Mouse (Mus musculus): ENCODE measurements around the gene Spc24. TPM values are rescaled to one million over a fixed set of nuclear protein-coding genes. Genes with fewer than 3 reads are reported as not detected.

Spc24 gene
- polyA plus RNA-seq (2012; rRNA removed), result 59.0 and 75.8 TPM in 2 replicates

GRCm38 (mm10) chr9:21760155-21761088, at the start of gene Spc24:
TSS of gene Spc24 (minus strand) at chr9:21760303.
- no peaks in the 10 kb centered on the region for H3K27me3 ChIP-seq (ENCODE audit: control insufficient read depth, insufficient read depth, low read length)
- under 1% methylated on average over 49 of the region's 54 CpGs for WGBS
- H3K27ac ChIP-seq (ENCODE audit: control insufficient read depth, insufficient read depth, low read length), result no peak within 1 kb of the TSS
- peaks cover 21% of the 10 kb centered on the region for H3K4me1 ChIP-seq (replicated peaks; ENCODE audit: control insufficient read depth, insufficient read depth, low read length)
- TF ChIP-seq CTCF (IDR thresholded peaks at IDR 0.05; ENCODE audit: borderline replicate concordance, control insufficient read depth, extremely low read depth, insufficient read depth, low read length, poor library complexity) (no peak), POLR2A (IDR thresholded peaks at IDR 0.05; ENCODE audit: control insufficient read depth, extremely low read depth, insufficient read depth, low read length, poor library complexity) (peak; percentile 59; the same call in 1 of the 2 replicates)
- DNase-seq, result peak; percentile 96
- H3K4me3 ChIP-seq (ENCODE audit: control insufficient read depth, insufficient read depth, low read length), result peak within 1 kb of the TSS; percentile 77
- H3K36me3 ChIP-seq (ENCODE audit: control insufficient read depth, insufficient read depth, low read length), result no peaks in the 10 kb centered on the region

DNA sequence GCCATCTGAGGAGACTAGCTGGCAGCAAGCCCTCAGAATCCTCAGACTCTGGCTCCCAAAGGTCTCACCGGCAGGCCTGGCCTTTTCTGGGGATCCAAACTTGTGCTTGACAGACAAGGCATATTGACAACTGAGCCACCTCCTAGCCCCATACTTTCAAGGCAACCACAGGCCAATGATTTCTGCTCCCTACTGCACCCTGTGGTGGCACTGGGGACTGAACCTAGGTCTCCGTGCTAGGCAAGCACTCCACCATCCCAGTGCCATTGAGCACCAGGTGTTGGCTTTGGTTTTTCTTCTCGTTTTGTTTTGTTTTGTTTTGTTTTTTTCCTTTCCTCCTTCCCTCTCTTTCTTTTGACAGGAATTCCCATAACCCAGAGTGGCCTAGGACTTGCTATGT, 48.5 kb upstream of the Spc24 start:
- WGBS, result 66% methylated on average over 3 of the region's 3 CpGs
- no peak overlapping the region for H3K4me3 ChIP-seq (ENCODE audit: control insufficient read depth, insufficient read depth, low read length)
- TF ChIP-seq CTCF (IDR thresholded peaks at IDR 0.05; ENCODE audit: borderline replicate concordance, control insufficient read depth, extremely low read depth, insufficient read depth, low read length, poor library complexity), result peak; percentile 34; the same call in 1 of the 2 replicates
- TF ChIP-seq POLR2A (IDR thresholded peaks at IDR 0.05; ENCODE audit: control insufficient read depth, extremely low read depth, insufficient read depth, low read length, poor library complexity), result no peak
- DNase-seq, result no peak
- 0 out of 2 replicates have a peak, but pooled peaks cover 4% of the 10 kb centered on the region for H3K4me1 ChIP-seq (replicated peaks; ENCODE audit: control insufficient read depth, insufficient read depth, low read length)
- H3K27me3 ChIP-seq (ENCODE audit: control insufficient read depth, insufficient read depth, low read length), result no peaks in the 10 kb centered on the region
- no peak overlapping the region for H3K27ac ChIP-seq (ENCODE audit: control insufficient read depth, insufficient read depth, low read length)
- no peaks in the 10 kb centered on the region for H3K36me3 ChIP-seq (ENCODE audit: control insufficient read depth, insufficient read depth, low read length)

- H3K27ac ChIP-seq (ENCODE audit: control insufficient read depth, insufficient read depth, low read length), result no peak overlapping the region
- no peaks in the 10 kb centered on the region for H3K27me3 ChIP-seq (ENCODE audit: control insufficient read depth, insufficient read depth, low read length)
- H3K36me3 ChIP-seq (ENCODE audit: control insufficient read depth, insufficient read depth, low read length), result no peaks in the 10 kb centered on the region
- TF ChIP-seq POLR2A (IDR thresholded peaks at IDR 0.05; ENCODE audit: control insufficient read depth, extremely low read depth, insufficient read depth, low read length, poor library complexity) (no peak), CTCF (IDR thresholded peaks at IDR 0.05; ENCODE audit: borderline replicate concordance, control insufficient read depth, extremely low read depth, insufficient read depth, low read length, poor library complexity) (no peak)
- H3K4me3 ChIP-seq (ENCODE audit: control insufficient read depth, insufficient read depth, low read length), result no peak overlapping the region
- WGBS, result 94% methylated on average over 11 of the region's 11 CpGs
- DNase-seq, result no peak
- 0 out of 2 replicates have a peak, but pooled peaks cover 4% of the 10 kb centered on the region for H3K4me1 ChIP-seq (replicated peaks; ENCODE audit: control insufficient read depth, insufficient read depth, low read length)
These were observed 46.9 kb upstream of the Spc24 start for GRCm38 (mm10) chr9:21806976-21807375.

DNA sequence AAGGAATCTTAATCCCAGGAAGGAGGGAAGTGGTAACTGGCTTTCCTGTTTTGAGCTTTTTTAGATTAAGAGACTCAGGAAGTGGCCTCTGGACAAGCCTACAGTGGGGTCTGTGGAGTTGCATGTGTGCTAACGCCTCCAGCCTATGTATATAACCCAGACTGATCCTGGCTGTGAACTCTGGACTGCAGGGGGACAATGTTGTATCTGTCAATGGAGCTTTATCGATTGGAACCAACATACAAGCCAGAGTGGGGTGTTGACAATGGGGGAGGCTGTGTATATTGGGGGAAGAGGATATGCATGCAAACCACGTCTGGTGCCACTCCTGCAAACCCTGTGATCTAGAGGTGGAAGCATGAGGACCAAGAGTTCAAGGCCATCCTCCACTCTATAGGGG, 46.3 kb upstream of the Spc24 start:
- Histone ChIP-seq H3K27me3 (ENCODE audit: control insufficient read depth, insufficient read depth, low read length) (no peaks in the 10 kb centered on the region), H3K4me1 (replicated peaks; ENCODE audit: control insufficient read depth, insufficient read depth, low read length) (0 out of 2 replicates have a peak, but pooled peaks cover 4% of the 10 kb centered on the region), H3K36me3 (ENCODE audit: control insufficient read depth, insufficient read depth, low read length) (no peaks in the 10 kb centered on the region), H3K27ac (ENCODE audit: control insufficient read depth, insufficient read depth, low read length) (no peak overlapping the region), H3K4me3 (ENCODE audit: control insufficient read depth, insufficient read depth, low read length) (no peak overlapping the region)
- TF ChIP-seq CTCF (IDR thresholded peaks at IDR 0.05; ENCODE audit: borderline replicate concordance, control insufficient read depth, extremely low read depth, insufficient read depth, low read length, poor library complexity) (no peak), POLR2A (IDR thresholded peaks at IDR 0.05; ENCODE audit: control insufficient read depth, extremely low read depth, insufficient read depth, low read length, poor library complexity) (no peak)
- WGBS, result 40% methylated on average over 3 of the region's 3 CpGs
- no peak for DNase-seq

DNA sequence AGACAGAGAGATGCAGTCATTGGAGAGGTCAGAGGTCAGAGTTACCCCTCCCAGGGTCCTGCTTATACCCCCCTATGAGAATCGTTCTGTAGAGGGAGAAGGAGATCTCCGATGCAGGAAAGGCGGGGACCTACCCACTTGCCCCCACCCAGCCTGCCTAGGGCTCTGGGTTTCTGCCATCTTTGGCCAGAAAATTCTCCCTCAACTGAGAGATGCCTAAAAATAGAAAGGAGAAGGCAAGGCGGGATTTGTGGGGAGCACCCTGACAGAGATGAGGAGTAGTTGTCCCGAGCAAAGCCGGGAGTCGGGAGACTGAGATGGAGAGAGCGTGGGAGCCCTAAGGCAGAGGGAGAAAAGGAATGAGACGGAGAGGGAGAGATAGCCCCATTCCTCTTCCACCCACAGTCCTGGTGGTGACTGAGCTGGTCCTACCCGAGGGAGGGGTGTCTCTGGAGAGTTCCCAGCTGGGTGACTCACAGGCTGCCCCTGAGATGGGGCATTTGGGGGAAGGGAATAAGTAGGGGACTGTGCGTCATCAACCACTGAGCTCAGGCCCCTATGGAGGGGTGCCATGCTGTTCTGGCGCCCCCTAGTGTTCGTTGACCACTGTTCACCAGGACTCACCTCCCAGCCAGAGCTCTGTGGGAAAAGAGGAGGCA, 44.0 kb upstream of the Spc24 start:
- Histone ChIP-seq H3K27me3 (ENCODE audit: control insufficient read depth, insufficient read depth, low read length) (no peaks in the 10 kb centered on the region), H3K27ac (ENCODE audit: control insufficient read depth, insufficient read depth, low read length) (no peak overlapping the region), H3K36me3 (ENCODE audit: control insufficient read depth, insufficient read depth, low read length) (no peaks in the 10 kb centered on the region), H3K4me1 (replicated peaks; ENCODE audit: control insufficient read depth, insufficient read depth, low read length) (0 out of 2 replicates have a peak, but pooled peaks cover 4% of the 10 kb centered on the region), H3K4me3 (ENCODE audit: control insufficient read depth, insufficient read depth, low read length) (no peak overlapping the region)
- DNase-seq, result peak; percentile 73
- peak; percentile 81; the same call in 1 of the 2 replicates for TF ChIP-seq CTCF (IDR thresholded peaks at IDR 0.05; ENCODE audit: borderline replicate concordance, control insufficient read depth, extremely low read depth, insufficient read depth, low read length, poor library complexity)
- TF ChIP-seq POLR2A (IDR thresholded peaks at IDR 0.05; ENCODE audit: control insufficient read depth, extremely low read depth, insufficient read depth, low read length, poor library complexity), result no peak
- 46% methylated on average over 13 of the region's 13 CpGs for WGBS

GRCm38 (mm10) chr9:21801591-21801990, 41.5 kb upstream of the Spc24 start:
- peaks cover 14% of the 10 kb centered on the region for H3K4me1 ChIP-seq (replicated peaks; ENCODE audit: control insufficient read depth, insufficient read depth, low read length)
- no peaks in the 10 kb centered on the region for H3K27me3 ChIP-seq (ENCODE audit: control insufficient read depth, insufficient read depth, low read length)

More at GRCm38 (mm10) chr9:21801591-21801990, 41.5 kb upstream of the Spc24 start:
- Histone ChIP-seq H3K27ac (ENCODE audit: control insufficient read depth, insufficient read depth, low read length) (no peak overlapping the region), H3K4me3 (ENCODE audit: control insufficient read depth, insufficient read depth, low read length) (no peak overlapping the region), H3K36me3 (ENCODE audit: control insufficient read depth, insufficient read depth, low read length) (no peaks in the 10 kb centered on the region)
- DNase-seq, result no peak
- TF ChIP-seq POLR2A (IDR thresholded peaks at IDR 0.05; ENCODE audit: control insufficient read depth, extremely low read depth, insufficient read depth, low read length, poor library complexity), result no peak
- TF ChIP-seq CTCF (IDR thresholded peaks at IDR 0.05; ENCODE audit: borderline replicate concordance, control insufficient read depth, extremely low read depth, insufficient read depth, low read length, poor library complexity), result no peak
- WGBS, result 92% methylated on average over 7 of the region's 7 CpGs
